Mouse (Mus musculus): ENCODE results near the gene Nabp2.

- TF ChIP-seq MAFK (IDR thresholded peaks at IDR 0.05; ENCODE audit: insufficient read depth, low read depth, low read length) (no peak), ZC3H11A (IDR thresholded peaks at IDR 0.05; ENCODE audit: borderline replicate concordance, low read depth, low read length) (no peak)
These were observed 10.2 kb downstream of the Nabp2 start, which contains the start of gene Slc39a5 for GRCm38 (mm10) chr10:128401056-128401455.
